Mouse (Mus musculus): ENCODE measurements around the gene Dync1i1.

The Dync1i1 gene

GRCm38 (mm10) chr6:5775461-5775860 lies 50.0 kb downstream of the Dync1i1 start:
- DNase-seq (ENCODE audit: low read depth): no peak

- no peak for DNase-seq (ENCODE audit: low read depth)
Observed at GRCm38 (mm10) chr6:5781752-5782151, 56.3 kb downstream of the Dync1i1 start.

- no peak for DNase-seq (ENCODE audit: low read depth)
Observed at GRCm38 (mm10) chr6:5783830-5784229, 58.4 kb downstream of the Dync1i1 start.

GRCm38 (mm10) chr6:5790607-5791006 lies 65.2 kb downstream of the Dync1i1 start:
- DNase-seq (ENCODE audit: low read depth): no peak

GRCm38 (mm10) chr6:5794106-5794753 lies 68.8 kb downstream of the Dync1i1 start:
- DNase-seq (ENCODE audit: low read depth): no peak

- no peak for DNase-seq (ENCODE audit: low read depth)
Observed at GRCm38 (mm10) chr6:5795314-5795713, 69.9 kb downstream of the Dync1i1 start.

GRCm38 (mm10) chr6:5802124-5802839 lies 76.8 kb downstream of the Dync1i1 start:
- DNase-seq (ENCODE audit: low read depth): peak; percentile 81

GRCm38 (mm10) chr6:5802840-5803491 lies 77.5 kb downstream of the Dync1i1 start:
- no peak for DNase-seq (ENCODE audit: low read depth)

- DNase-seq (ENCODE audit: low read depth): no peak
Observed at GRCm38 (mm10) chr6:5808008-5808421, 82.6 kb downstream of the Dync1i1 start.

- no peak for DNase-seq (ENCODE audit: low read depth)
Observed at GRCm38 (mm10) chr6:5812076-5812475, 86.6 kb downstream of the Dync1i1 start.

- DNase-seq (ENCODE audit: low read depth): no peak
Observed at GRCm38 (mm10) chr6:5819674-5820073, 94.2 kb downstream of the Dync1i1 start.

GRCm38 (mm10) chr6:5825461-5825860 lies 100.0 kb downstream of the Dync1i1 start:
- no peak for DNase-seq (ENCODE audit: low read depth)

- DNase-seq (ENCODE audit: low read depth): peak; percentile 8
Observed at GRCm38 (mm10) chr6:5827064-5827463, 101.6 kb downstream of the Dync1i1 start.

- no peak for DNase-seq (ENCODE audit: low read depth)
Observed at GRCm38 (mm10) chr6:5828409-5828974, 103.1 kb downstream of the Dync1i1 start.

GRCm38 (mm10) chr6:5829148-5829547 lies 103.7 kb downstream of the Dync1i1 start:
- no peak for DNase-seq (ENCODE audit: low read depth)

- no peak for DNase-seq (ENCODE audit: low read depth)
Observed at GRCm38 (mm10) chr6:5830717-5831116, 105.3 kb downstream of the Dync1i1 start.

GRCm38 (mm10) chr6:5831233-5831632 lies 105.8 kb downstream of the Dync1i1 start:
- DNase-seq (ENCODE audit: low read depth): no peak

GRCm38 (mm10) chr6:5832838-5833237 lies 107.4 kb downstream of the Dync1i1 start:
- DNase-seq (ENCODE audit: low read depth): no peak

- no peak for DNase-seq (ENCODE audit: low read depth)
Observed at GRCm38 (mm10) chr6:5842466-5842865, 117.0 kb downstream of the Dync1i1 start.

- no peak for DNase-seq (ENCODE audit: low read depth)
Observed at GRCm38 (mm10) chr6:5846154-5846553, 120.7 kb downstream of the Dync1i1 start.

- DNase-seq (ENCODE audit: low read depth): no peak
Observed at GRCm38 (mm10) chr6:5854048-5854836, 128.8 kb downstream of the Dync1i1 start.

- no peak for DNase-seq (ENCODE audit: low read depth)
Observed at GRCm38 (mm10) chr6:5855526-5855925, 130.1 kb downstream of the Dync1i1 start.

Data from NIH3T3 (cell line).